Mouse (Mus musculus): ENCODE measurements at regions not wholly inside any gene's neighbourhood (a gene's known extent, or its start where the extent isn't known, plus 50 kb on each side); places are given as distances from the start of the nearest gene placed in this dataset.

DNA sequence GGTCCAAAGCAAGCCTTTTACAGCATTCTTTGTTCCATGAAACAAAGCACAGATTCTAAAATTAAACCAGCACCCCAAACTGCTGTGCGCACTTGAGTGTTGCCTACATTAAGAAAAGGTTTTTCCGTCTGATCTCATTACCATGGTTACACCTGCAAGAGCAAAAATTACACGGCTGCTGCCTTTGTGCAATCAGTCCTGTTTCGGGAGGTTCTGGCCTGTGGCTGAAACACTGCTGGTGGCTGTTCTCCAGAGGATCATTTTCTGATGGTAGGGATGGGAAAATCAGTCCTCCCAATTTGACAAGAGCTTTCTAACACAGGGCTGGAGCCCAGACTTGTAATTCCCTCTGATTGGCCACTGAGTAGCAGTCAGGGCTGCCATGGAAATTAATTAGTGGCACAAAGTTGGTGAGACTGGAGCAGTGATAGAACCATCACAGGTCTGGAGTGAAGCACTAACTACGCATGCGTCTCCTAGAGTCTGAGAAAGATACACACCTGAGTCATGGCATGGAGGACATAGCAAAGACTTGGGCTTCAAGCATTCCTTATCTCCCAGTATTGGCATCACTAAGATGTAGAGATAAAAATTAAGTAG is 114.8 kb upstream of the Fam49a start:
- TF ChIP-seq EP300 (IDR thresholded peaks at IDR 0.05; ENCODE audit: insufficient read depth, low read depth, low read length) (no peak), CTCF (IDR thresholded peaks at IDR 0.05; ENCODE audit: low read depth, low read length) (no peak), POLR2A (IDR thresholded peaks at IDR 0.05; ENCODE audit: insufficient read depth, low read length) (no peak)
- H3K36me3 ChIP-seq (ENCODE audit: control insufficient read depth, insufficient read depth, low read length, poor library complexity, severe bottlenecking), result no peaks in the 10 kb centered on the region

DNA sequence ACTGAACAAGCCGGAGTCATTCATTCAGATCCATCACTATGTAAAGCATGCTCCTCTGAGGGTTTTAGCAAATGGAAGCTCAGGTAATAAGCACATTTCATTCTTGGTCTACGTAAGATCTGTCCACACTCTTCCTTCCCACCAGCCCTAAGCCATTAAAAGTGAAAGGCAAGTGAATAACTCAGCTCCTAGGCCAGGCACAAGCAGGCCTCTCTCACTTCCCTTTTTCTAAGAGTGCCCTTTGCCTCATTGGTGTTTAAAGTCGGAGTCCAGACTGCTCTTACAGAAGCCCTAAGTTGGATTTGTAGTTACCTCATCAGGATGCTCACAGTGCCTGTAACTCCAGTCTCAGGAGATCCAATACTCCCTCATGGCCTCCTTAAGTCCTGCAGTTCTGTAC is 114.1 kb upstream of the Fam49a start:
- no peaks in the 10 kb centered on the region for H3K27me3 ChIP-seq (ENCODE audit: control insufficient read depth, insufficient read depth, low read length, poor library complexity, severe bottlenecking)
- H3K4me3 ChIP-seq (ENCODE audit: low read depth, low read length), result no peak overlapping the region
- no peak overlapping the region for H3K27ac ChIP-seq (ENCODE audit: insufficient read depth, low read length)
- 0 out of 2 replicates have a peak, but pooled peaks cover 2% of the 10 kb centered on the region for H3K9me3 ChIP-seq (replicated peaks; ENCODE audit: control insufficient read depth, insufficient read depth, low read length, poor library complexity, severe bottlenecking)
- no peak overlapping the region for H3K9ac ChIP-seq (ENCODE audit: low read depth, poor library complexity, severe bottlenecking)
- H3K36me3 ChIP-seq (ENCODE audit: control insufficient read depth, insufficient read depth, low read length, poor library complexity, severe bottlenecking), result no peaks in the 10 kb centered on the region
- TF ChIP-seq EP300 (IDR thresholded peaks at IDR 0.05; ENCODE audit: insufficient read depth, low read depth, low read length), result no peak
- TF ChIP-seq POLR2A (IDR thresholded peaks at IDR 0.05; ENCODE audit: insufficient read depth, low read length), result no peak
- no peak for TF ChIP-seq CTCF (IDR thresholded peaks at IDR 0.05; ENCODE audit: low read depth, low read length)
- no peaks in the 10 kb centered on the region for H3K4me1 ChIP-seq (ENCODE audit: control insufficient read depth, insufficient read depth, low read length)

More for the DNA sequence above, 114.8 kb upstream of the Fam49a start:
- no peaks in the 10 kb centered on the region for H3K27me3 ChIP-seq (ENCODE audit: control insufficient read depth, insufficient read depth, low read length, poor library complexity, severe bottlenecking)
- no peak overlapping the region for H3K27ac ChIP-seq (ENCODE audit: insufficient read depth, low read length)
- 0 out of 2 replicates have a peak, but pooled peaks cover 2% of the 10 kb centered on the region for H3K9me3 ChIP-seq (replicated peaks; ENCODE audit: control insufficient read depth, insufficient read depth, low read length, poor library complexity, severe bottlenecking)
- H3K4me1 ChIP-seq (ENCODE audit: control insufficient read depth, insufficient read depth, low read length), result no peaks in the 10 kb centered on the region
- H3K9ac ChIP-seq (ENCODE audit: low read depth, poor library complexity, severe bottlenecking), result no peak overlapping the region
- no peak overlapping the region for H3K4me3 ChIP-seq (ENCODE audit: low read depth, low read length)

GRCm38 (mm10) chr12:12148659-12149399 is 113.1 kb upstream of the Fam49a start:
- Histone ChIP-seq H3K4me3 (ENCODE audit: low read depth, low read length) (no peak overlapping the region), H3K4me1 (ENCODE audit: control insufficient read depth, insufficient read depth, low read length) (no peaks in the 10 kb centered on the region), H3K9ac (ENCODE audit: low read depth, poor library complexity, severe bottlenecking) (no peak overlapping the region), H3K27me3 (ENCODE audit: control insufficient read depth, insufficient read depth, low read length, poor library complexity, severe bottlenecking) (no peaks in the 10 kb centered on the region), H3K27ac (ENCODE audit: insufficient read depth, low read length) (no peak overlapping the region), H3K36me3 (ENCODE audit: control insufficient read depth, insufficient read depth, low read length, poor library complexity, severe bottlenecking) (no peaks in the 10 kb centered on the region), H3K9me3 (replicated peaks; ENCODE audit: control insufficient read depth, insufficient read depth, low read length, poor library complexity, severe bottlenecking) (0 out of 2 replicates have a peak, but pooled peaks cover 2% of the 10 kb centered on the region)
- TF ChIP-seq EP300 (IDR thresholded peaks at IDR 0.05; ENCODE audit: insufficient read depth, low read depth, low read length), result no peak
- no peak for TF ChIP-seq POLR2A (IDR thresholded peaks at IDR 0.05; ENCODE audit: insufficient read depth, low read length)
- no peak for TF ChIP-seq CTCF (IDR thresholded peaks at IDR 0.05; ENCODE audit: low read depth, low read length)

GRCm38 (mm10) chr12:12164411-12164810 is 97.5 kb upstream of the Fam49a start:
- Histone ChIP-seq H3K27me3 (ENCODE audit: control insufficient read depth, insufficient read depth, low read length, poor library complexity, severe bottlenecking) (no peaks in the 10 kb centered on the region), H3K36me3 (ENCODE audit: control insufficient read depth, insufficient read depth, low read length, poor library complexity, severe bottlenecking) (no peaks in the 10 kb centered on the region), H3K27ac (ENCODE audit: insufficient read depth, low read length) (no peak overlapping the region), H3K9ac (ENCODE audit: low read depth, poor library complexity, severe bottlenecking) (no peak overlapping the region), H3K4me1 (ENCODE audit: control insufficient read depth, insufficient read depth, low read length) (no peaks in the 10 kb centered on the region), H3K9me3 (replicated peaks; ENCODE audit: control insufficient read depth, insufficient read depth, low read length, poor library complexity, severe bottlenecking) (no peaks in the 10 kb centered on the region), H3K4me3 (ENCODE audit: low read depth, low read length) (no peak overlapping the region)
- TF ChIP-seq POLR2A (IDR thresholded peaks at IDR 0.05; ENCODE audit: insufficient read depth, low read length) (no peak), CTCF (IDR thresholded peaks at IDR 0.05; ENCODE audit: low read depth, low read length) (no peak), EP300 (IDR thresholded peaks at IDR 0.05; ENCODE audit: insufficient read depth, low read depth, low read length) (no peak)

GRCm38 (mm10) chr12:12170581-12170980 is 91.4 kb upstream of the Fam49a start:
- TF ChIP-seq POLR2A (IDR thresholded peaks at IDR 0.05; ENCODE audit: insufficient read depth, low read length) (no peak), CTCF (IDR thresholded peaks at IDR 0.05; ENCODE audit: low read depth, low read length) (no peak), EP300 (IDR thresholded peaks at IDR 0.05; ENCODE audit: insufficient read depth, low read depth, low read length) (no peak)
- H3K4me3 ChIP-seq (ENCODE audit: low read depth, low read length), result no peak overlapping the region
- H3K27ac ChIP-seq (ENCODE audit: insufficient read depth, low read length), result no peak overlapping the region
- H3K36me3 ChIP-seq (ENCODE audit: control insufficient read depth, insufficient read depth, low read length, poor library complexity, severe bottlenecking), result no peaks in the 10 kb centered on the region
- H3K27me3 ChIP-seq (ENCODE audit: control insufficient read depth, insufficient read depth, low read length, poor library complexity, severe bottlenecking), result no peaks in the 10 kb centered on the region
- H3K9me3 ChIP-seq (replicated peaks; ENCODE audit: control insufficient read depth, insufficient read depth, low read length, poor library complexity, severe bottlenecking), result no peaks in the 10 kb centered on the region
- no peaks in the 10 kb centered on the region for H3K4me1 ChIP-seq (ENCODE audit: control insufficient read depth, insufficient read depth, low read length)
- no peak overlapping the region for H3K9ac ChIP-seq (ENCODE audit: low read depth, poor library complexity, severe bottlenecking)

Measured in ES-Bruce4 (cell line).